Mouse (Mus musculus): Measurements from ENCODE around the gene Dap. TPM values are rescaled to one million over a fixed set of nuclear protein-coding genes. Genes with fewer than 3 reads are reported as not detected.

The Dap gene
- polyA plus RNA-seq, 1 experiment from 2014 or later = 63.4 TPM

GRCm38 (mm10) chr15:31207346-31208093 is 16.6 kb upstream of the Dap start:
- Histone ChIP-seq H3K27me3 (ENCODE audit: control insufficient read depth, insufficient read depth, low read length) (no peaks in the 10 kb centered on the region), H3K4me3 (ENCODE audit: control insufficient read depth in 1 of 2, insufficient read depth in 1 of 2, low read depth in 1 of 2, low read length in 2 of 2) (no peak overlapping the region), H3K4me1 (ENCODE audit: control insufficient read depth in 2 of 2, insufficient read depth in 2 of 2, low read length in 2 of 2) (peaks cover 2 to 4% of the 10 kb centered on the region in 2 experiments; a peak in 3 of 4 replicates), H3K9ac (ENCODE audit: low read length) (no peak overlapping the region), H3K9me3 (ENCODE audit: control insufficient read depth, low read length) (no peaks in the 10 kb centered on the region), H3K36me3 (ENCODE audit: control insufficient read depth, insufficient read depth, low read length) (no peaks in the 10 kb centered on the region), H3K4me2 (ENCODE audit: low read length) (no peak overlapping the region), H3K27ac (replicated peaks in 1 of 2; ENCODE audit: control insufficient read depth in 1 of 2, insufficient read depth in 1 of 2, low read depth in 2 of 2, low read length in 2 of 2) (no peak overlapping the region)
- 78% methylated on average over 9 of the region's 9 CpGs for WGBS
- no peak for ATAC-seq (ENCODE audit: insufficient number of reproducible peaks, insufficient read depth, low FRiP score, low read depth)

- H3K4me1 ChIP-seq (ENCODE audit: control insufficient read depth in 2 of 2, insufficient read depth in 2 of 2, low read length in 2 of 2) = peaks cover 2 to 4% of the 10 kb centered on the region in 2 experiments; a peak in 3 of 4 replicates
- no peak overlapping the region for H3K4me3 ChIP-seq (ENCODE audit: control insufficient read depth in 1 of 2, insufficient read depth in 1 of 2, low read depth in 1 of 2, low read length in 2 of 2)
- no peak; the same call in 1 of the 2 replicates for ATAC-seq (ENCODE audit: insufficient number of reproducible peaks, insufficient read depth, low FRiP score, low read depth)
- 49% methylated on average over 7 of the region's 7 CpGs for WGBS
- H3K9me3 ChIP-seq (ENCODE audit: control insufficient read depth, low read length) = no peaks in the 10 kb centered on the region
- H3K36me3 ChIP-seq (ENCODE audit: control insufficient read depth, insufficient read depth, low read length) = no peaks in the 10 kb centered on the region
- no peak overlapping the region for H3K4me2 ChIP-seq (ENCODE audit: low read length)
- no peak overlapping the region for H3K27ac ChIP-seq (replicated peaks in 1 of 2; ENCODE audit: control insufficient read depth in 1 of 2, insufficient read depth in 1 of 2, low read depth in 2 of 2, low read length in 2 of 2)
- no peaks in the 10 kb centered on the region for H3K27me3 ChIP-seq (ENCODE audit: control insufficient read depth, insufficient read depth, low read length)
- H3K9ac ChIP-seq (ENCODE audit: low read length) = no peak overlapping the region
These were observed 12.2 kb upstream of the Dap start for GRCm38 (mm10) chr15:31211910-31212309.

GRCm38 (mm10) chr15:31213619-31214270 is 10.4 kb upstream of the Dap start:
- H3K27me3 ChIP-seq (ENCODE audit: control insufficient read depth, insufficient read depth, low read length) = no peaks in the 10 kb centered on the region
- WGBS = 79% methylated on average over 3 of the region's 3 CpGs

GRCm38 (mm10) chr15:31222216-31222615 is 1.9 kb upstream of the Dap start:
- no peaks in the 10 kb centered on the region for H3K9me3 ChIP-seq (ENCODE audit: control insufficient read depth, low read length)
- no peak overlapping the region for H3K9ac ChIP-seq (ENCODE audit: low read length)
- no peaks in the 10 kb centered on the region for H3K36me3 ChIP-seq (ENCODE audit: control insufficient read depth, insufficient read depth, low read length)
- WGBS = 72% methylated on average over 6 of the region's 6 CpGs
- H3K27ac ChIP-seq (replicated peaks in 1 of 2; ENCODE audit: control insufficient read depth in 1 of 2, insufficient read depth in 1 of 2, low read depth in 2 of 2, low read length in 2 of 2) = no peak overlapping the region
- no peak overlapping the region for H3K4me3 ChIP-seq (ENCODE audit: control insufficient read depth in 1 of 2, insufficient read depth in 1 of 2, low read depth in 1 of 2, low read length in 2 of 2)
- H3K4me2 ChIP-seq (ENCODE audit: low read length) = no peak overlapping the region
- H3K4me1 ChIP-seq (ENCODE audit: control insufficient read depth in 2 of 2, insufficient read depth in 2 of 2, low read length in 2 of 2) = peaks cover 4 to 8% of the 10 kb centered on the region in 2 experiments; a peak in 3 of 4 replicates
- no peaks in the 10 kb centered on the region for H3K27me3 ChIP-seq (ENCODE audit: control insufficient read depth, insufficient read depth, low read length)
- ATAC-seq (ENCODE audit: insufficient number of reproducible peaks, insufficient read depth, low FRiP score, low read depth) = no peak

More at GRCm38 (mm10) chr15:31213619-31214270, 10.4 kb upstream of the Dap start:
- Histone ChIP-seq H3K4me1 (ENCODE audit: control insufficient read depth in 2 of 2, insufficient read depth in 2 of 2, low read length in 2 of 2) (peaks cover 2 to 4% of the 10 kb centered on the region in 2 experiments; a peak in 3 of 4 replicates), H3K9me3 (ENCODE audit: control insufficient read depth, low read length) (no peaks in the 10 kb centered on the region), H3K9ac (ENCODE audit: low read length) (no peak overlapping the region), H3K4me3 (ENCODE audit: control insufficient read depth in 1 of 2, insufficient read depth in 1 of 2, low read depth in 1 of 2, low read length in 2 of 2) (no peak overlapping the region), H3K36me3 (ENCODE audit: control insufficient read depth, insufficient read depth, low read length) (no peaks in the 10 kb centered on the region), H3K4me2 (ENCODE audit: low read length) (no peak overlapping the region), H3K27ac (replicated peaks in 1 of 2; ENCODE audit: control insufficient read depth in 1 of 2, insufficient read depth in 1 of 2, low read depth in 2 of 2, low read length in 2 of 2) (no peak overlapping the region)
- no peak for ATAC-seq (ENCODE audit: insufficient number of reproducible peaks, insufficient read depth, low FRiP score, low read depth)

- H3K27me3 ChIP-seq (ENCODE audit: control insufficient read depth, insufficient read depth, low read length) = no peaks in the 10 kb centered on the region
- no peaks in the 10 kb centered on the region for H3K36me3 ChIP-seq (ENCODE audit: control insufficient read depth, insufficient read depth, low read length)
- H3K4me3 ChIP-seq (ENCODE audit: control insufficient read depth in 1 of 2, insufficient read depth in 1 of 2, low read depth in 1 of 2, low read length in 2 of 2) = peak overlapping the region; percentile 78 to 99
- H3K9ac ChIP-seq (ENCODE audit: low read length) = peak overlapping the region; percentile 67
- no peak for ATAC-seq (ENCODE audit: insufficient number of reproducible peaks, insufficient read depth, low FRiP score, low read depth)
- H3K4me1 ChIP-seq (ENCODE audit: control insufficient read depth in 2 of 2, insufficient read depth in 2 of 2, low read length in 2 of 2) = peaks cover 10 to 11% of the 10 kb centered on the region in 2 experiments; a peak in 3 of 4 replicates
- 46% methylated on average over 15 of the region's 15 CpGs for WGBS
- H3K4me2 ChIP-seq (ENCODE audit: low read length) = peak overlapping the region; percentile 77
- no peaks in the 10 kb centered on the region for H3K9me3 ChIP-seq (ENCODE audit: control insufficient read depth, low read length)
- peak overlapping the region; percentile 36 to 42; a peak in 3 of 4 replicates for H3K27ac ChIP-seq (replicated peaks in 1 of 2; ENCODE audit: control insufficient read depth in 1 of 2, insufficient read depth in 1 of 2, low read depth in 2 of 2, low read length in 2 of 2)
These were observed 449 bp upstream of the Dap start for GRCm38 (mm10) chr15:31223596-31224134.

GRCm38 (mm10) chr15:31224806-31225642 is 910 bp downstream of the Dap start:
- H3K9me3 ChIP-seq (ENCODE audit: control insufficient read depth, low read length) = no peaks in the 10 kb centered on the region
- H3K36me3 ChIP-seq (ENCODE audit: control insufficient read depth, insufficient read depth, low read length) = no peaks in the 10 kb centered on the region
- H3K27ac ChIP-seq (replicated peaks in 1 of 2; ENCODE audit: control insufficient read depth in 1 of 2, insufficient read depth in 1 of 2, low read depth in 2 of 2, low read length in 2 of 2) = peak overlapping the region; percentile 63 to 68
- 38% methylated on average over 13 of the region's 13 CpGs for WGBS
- H3K9ac ChIP-seq (ENCODE audit: low read length) = peak overlapping the region; percentile 92
- no peak for ATAC-seq (ENCODE audit: insufficient number of reproducible peaks, insufficient read depth, low FRiP score, low read depth)
- peak overlapping the region; percentile 77 for H3K4me2 ChIP-seq (ENCODE audit: low read length)
- H3K4me1 ChIP-seq (ENCODE audit: control insufficient read depth in 2 of 2, insufficient read depth in 2 of 2, low read length in 2 of 2) = peaks cover 11 to 13% of the 10 kb centered on the region in 2 experiments; a peak in 3 of 4 replicates
- no peaks in the 10 kb centered on the region for H3K27me3 ChIP-seq (ENCODE audit: control insufficient read depth, insufficient read depth, low read length)
- H3K4me3 ChIP-seq (ENCODE audit: control insufficient read depth in 1 of 2, insufficient read depth in 1 of 2, low read depth in 1 of 2, low read length in 2 of 2) = peak overlapping the region; percentile 78 to 99

Data from heart, embryonic 14.5 days (tissue).